Mouse (Mus musculus): ENCODE measurements around the gene Bahd1. TPM values are rescaled to one million over a fixed set of nuclear protein-coding genes. Genes with fewer than 3 reads are reported as not detected.

The Bahd1 gene
- polyA plus RNA-seq (2014; fragmentation: Nextera tagmentation; extraction: Ambion mirVana): 1.3 and 1.6 TPM in 2 replicates

GRCm38 (mm10) chr2:118899981-118900825 lies at the start of gene Bahd1:
Bahd1 (plus strand) TSS chr2:118900377.
- DNase-seq (ENCODE audit: low spot score): peak; percentile 54
- Histone ChIP-seq H3K9me3 (ENCODE audit: control insufficient read depth, low read length) (no peaks in the 10 kb centered on the region), H3K27ac (replicated peaks; ENCODE audit: low read depth, low read length) (peak within 1 kb of the TSS; percentile 72; the same call in 1 of the 2 replicates), H3K4me2 (ENCODE audit: low read depth, low read length) (peak within 1 kb of the TSS; percentile 99), H3K27me3 (replicated peaks; ENCODE audit: control insufficient read depth, insufficient read depth, low read length) (peaks cover 66% of the 10 kb centered on the region), H3K4me1 (ENCODE audit: control insufficient read depth, insufficient read depth, low read length) (peaks cover 37% of the 10 kb centered on the region), H3K36me3 (ENCODE audit: control insufficient read depth, insufficient read depth, low read length) (no peaks in the 10 kb centered on the region), H3K4me3 (ENCODE audit: low read depth, low read length) (peak within 1 kb of the TSS; percentile 91), H3K9ac (ENCODE audit: low read depth, low read length) (peak within 1 kb of the TSS; percentile 79)
- no peak for ATAC-seq (ENCODE audit: low read depth)
- 1% methylated on average over 32 of the region's 32 CpGs for WGBS

- Histone ChIP-seq H3K9ac (ENCODE audit: low read depth, low read length) (no peak overlapping the region), H3K4me3 (ENCODE audit: low read depth, low read length) (no peak overlapping the region), H3K4me1 (ENCODE audit: control insufficient read depth, insufficient read depth, low read length) (no peaks in the 10 kb centered on the region), H3K4me2 (ENCODE audit: low read depth, low read length) (no peak overlapping the region), H3K9me3 (ENCODE audit: control insufficient read depth, low read length) (no peaks in the 10 kb centered on the region), H3K27me3 (replicated peaks; ENCODE audit: control insufficient read depth, insufficient read depth, low read length) (no peaks in the 10 kb centered on the region), H3K27ac (replicated peaks; ENCODE audit: low read depth, low read length) (no peak overlapping the region), H3K36me3 (ENCODE audit: control insufficient read depth, insufficient read depth, low read length) (no peaks in the 10 kb centered on the region)
- ATAC-seq (ENCODE audit: low read depth) (no peak), DNase-seq (ENCODE audit: low spot score) (no peak)
- 18% methylated on average over 3 of the region's 3 CpGs for WGBS
These were observed 48.4 kb upstream of the Bahd1 start for GRCm38 (mm10) chr2:118851756-118852155.

- peak; percentile 98 for DNase-seq (ENCODE audit: low spot score)
These were observed 38.5 kb upstream of the Bahd1 start, which contains the start of gene Ivd for GRCm38 (mm10) chr2:118861454-118862339. Ivd (plus strand) TSS chr2:118861954.

GRCm38 (mm10) chr2:118862340-118862675 lies 37.9 kb upstream of the Bahd1 start:
- Histone ChIP-seq H3K36me3 (ENCODE audit: control insufficient read depth, insufficient read depth, low read length) (0 out of 2 replicates have a peak, but pooled peaks cover 15% of the 10 kb centered on the region), H3K27me3 (replicated peaks; ENCODE audit: control insufficient read depth, insufficient read depth, low read length) (no peaks in the 10 kb centered on the region), H3K27ac (replicated peaks; ENCODE audit: low read depth, low read length) (peak overlapping the region; percentile 35; the same call in 1 of the 2 replicates), H3K9ac (ENCODE audit: low read depth, low read length) (peak overlapping the region; percentile 73), H3K4me3 (ENCODE audit: low read depth, low read length) (peak overlapping the region; percentile 64), H3K4me2 (ENCODE audit: low read depth, low read length) (peak overlapping the region; percentile 77), H3K4me1 (ENCODE audit: control insufficient read depth, insufficient read depth, low read length) (peaks cover 5% of the 10 kb centered on the region), H3K9me3 (ENCODE audit: control insufficient read depth, low read length) (no peaks in the 10 kb centered on the region)
- 5% methylated on average over 3 of the region's 3 CpGs for WGBS
- DNase-seq (ENCODE audit: low spot score): no peak
- ATAC-seq (ENCODE audit: low read depth): 0 out of 2 replicates have a peak, but pooled peaks have one; percentile 0

More at GRCm38 (mm10) chr2:118861454-118862339, 38.5 kb upstream of the Bahd1 start, which contains the start of gene Ivd:
- Histone ChIP-seq H3K4me1 (ENCODE audit: control insufficient read depth, insufficient read depth, low read length) (peaks cover 5% of the 10 kb centered on the region), H3K27ac (replicated peaks; ENCODE audit: low read depth, low read length) (peak within 1 kb of the TSS; percentile 35; the same call in 1 of the 2 replicates), H3K9ac (ENCODE audit: low read depth, low read length) (peak within 1 kb of the TSS; percentile 73), H3K36me3 (ENCODE audit: control insufficient read depth, insufficient read depth, low read length) (0 out of 2 replicates have a peak, but pooled peaks cover 15% of the 10 kb centered on the region), H3K9me3 (ENCODE audit: control insufficient read depth, low read length) (no peaks in the 10 kb centered on the region), H3K4me2 (ENCODE audit: low read depth, low read length) (peak within 1 kb of the TSS; percentile 77), H3K27me3 (replicated peaks; ENCODE audit: control insufficient read depth, insufficient read depth, low read length) (no peaks in the 10 kb centered on the region), H3K4me3 (ENCODE audit: low read depth, low read length) (peak within 1 kb of the TSS; percentile 64)
- 1% methylated on average over 32 of the region's 34 CpGs for WGBS
- peak; percentile 100 for ATAC-seq (ENCODE audit: low read depth)

- Histone ChIP-seq H3K27me3 (replicated peaks; ENCODE audit: control insufficient read depth, insufficient read depth, low read length) (no peaks in the 10 kb centered on the region), H3K36me3 (ENCODE audit: control insufficient read depth, insufficient read depth, low read length) (peaks cover 54% of the 10 kb centered on the region), H3K4me2 (ENCODE audit: low read depth, low read length) (no peak overlapping the region), H3K4me1 (ENCODE audit: control insufficient read depth, insufficient read depth, low read length) (no peaks in the 10 kb centered on the region), H3K4me3 (ENCODE audit: low read depth, low read length) (no peak overlapping the region), H3K9ac (ENCODE audit: low read depth, low read length) (no peak overlapping the region), H3K27ac (replicated peaks; ENCODE audit: low read depth, low read length) (no peak overlapping the region), H3K9me3 (ENCODE audit: control insufficient read depth, low read length) (no peaks in the 10 kb centered on the region)
- no peak for ATAC-seq (ENCODE audit: low read depth)
- 80% methylated on average over 3 of the region's 3 CpGs for WGBS
- no peak for DNase-seq (ENCODE audit: low spot score)
These were observed 29.6 kb upstream of the Bahd1 start for GRCm38 (mm10) chr2:118870601-118871000.

- no peak overlapping the region for H3K9ac ChIP-seq (ENCODE audit: low read depth, low read length)
- DNase-seq (ENCODE audit: low spot score) (no peak), ATAC-seq (ENCODE audit: low read depth) (no peak)
- peaks cover 54% of the 10 kb centered on the region for H3K36me3 ChIP-seq (ENCODE audit: control insufficient read depth, insufficient read depth, low read length)
- H3K4me1 ChIP-seq (ENCODE audit: control insufficient read depth, insufficient read depth, low read length): no peaks in the 10 kb centered on the region
- H3K4me3 ChIP-seq (ENCODE audit: low read depth, low read length): no peak overlapping the region
- no peaks in the 10 kb centered on the region for H3K9me3 ChIP-seq (ENCODE audit: control insufficient read depth, low read length)
- H3K27ac ChIP-seq (replicated peaks; ENCODE audit: low read depth, low read length): no peak overlapping the region
- no peak overlapping the region for H3K4me2 ChIP-seq (ENCODE audit: low read depth, low read length)
- H3K27me3 ChIP-seq (replicated peaks; ENCODE audit: control insufficient read depth, insufficient read depth, low read length): no peaks in the 10 kb centered on the region
- WGBS: 82% methylated on average over 1 of the region's 1 CpGs
These were observed 29.1 kb upstream of the Bahd1 start for GRCm38 (mm10) chr2:118871032-118871431.

GRCm38 (mm10) chr2:118873018-118873417 lies 27.2 kb upstream of the Bahd1 start:
- Histone ChIP-seq H3K36me3 (ENCODE audit: control insufficient read depth, insufficient read depth, low read length) (peaks cover 70% of the 10 kb centered on the region), H3K27me3 (replicated peaks; ENCODE audit: control insufficient read depth, insufficient read depth, low read length) (no peaks in the 10 kb centered on the region), H3K4me1 (ENCODE audit: control insufficient read depth, insufficient read depth, low read length) (no peaks in the 10 kb centered on the region), H3K27ac (replicated peaks; ENCODE audit: low read depth, low read length) (no peak overlapping the region), H3K4me3 (ENCODE audit: low read depth, low read length) (no peak overlapping the region), H3K4me2 (ENCODE audit: low read depth, low read length) (no peak overlapping the region), H3K9me3 (ENCODE audit: control insufficient read depth, low read length) (no peaks in the 10 kb centered on the region), H3K9ac (ENCODE audit: low read depth, low read length) (no peak overlapping the region)
- 93% methylated on average over 5 of the region's 5 CpGs for WGBS
- DNase-seq (ENCODE audit: low spot score): no peak
- ATAC-seq (ENCODE audit: low read depth): no peak

GRCm38 (mm10) chr2:118873890-118874430 lies 26.2 kb upstream of the Bahd1 start:
- peak; percentile 41; the same call in 1 of the 2 replicates for ATAC-seq (ENCODE audit: low read depth)
- 82% methylated on average over 6 of the region's 6 CpGs for WGBS
- H3K36me3 ChIP-seq (ENCODE audit: control insufficient read depth, insufficient read depth, low read length): peaks cover 74% of the 10 kb centered on the region

More at GRCm38 (mm10) chr2:118873890-118874430, 26.2 kb upstream of the Bahd1 start:
- Histone ChIP-seq H3K4me2 (ENCODE audit: low read depth, low read length) (no peak overlapping the region), H3K27ac (replicated peaks; ENCODE audit: low read depth, low read length) (no peak overlapping the region), H3K4me1 (ENCODE audit: control insufficient read depth, insufficient read depth, low read length) (no peaks in the 10 kb centered on the region), H3K4me3 (ENCODE audit: low read depth, low read length) (no peak overlapping the region), H3K9ac (ENCODE audit: low read depth, low read length) (no peak overlapping the region), H3K27me3 (replicated peaks; ENCODE audit: control insufficient read depth, insufficient read depth, low read length) (no peaks in the 10 kb centered on the region), H3K9me3 (ENCODE audit: control insufficient read depth, low read length) (no peaks in the 10 kb centered on the region)
- peak; percentile 48 for DNase-seq (ENCODE audit: low spot score)
